Mouse (Mus musculus) CH12.LX (cell line): ENCODE measurements around the gene Tpst1.

Experiments used
- CHD1 ChIP-seq: IDR thresholded peaks from 2 replicates; pipeline ENCODE4 v1.6.1; 2012; ENCODE audit warnings: low read depth, low read length, improper control_type of control experiment, inconsistent platforms
- CTCF ChIP-seq, 2 experiments: IDR thresholded peaks in 1 of 2; conservative IDR thresholded peaks in 1 of 2; 2 replicates each; pipeline ENCODE4 v1.5.1; 2011 to 2012; ENCODE audit warnings: low read depth in 2 of 2, low read length in 2 of 2, improper control_type of control experiment in 1 of 2, inconsistent platforms in 1 of 2, mild to moderate bottlenecking in 1 of 2, moderate library complexity in 1 of 2
- EP300 ChIP-seq: IDR thresholded peaks from 2 replicates; pipeline ENCODE4 v1.6.1; 2011; ENCODE audit warnings: low read length, improper control_type of control experiment
- ETS1 ChIP-seq: conservative IDR thresholded peaks from 2 replicates; pipeline ENCODE4 v1.6.1; 2012; ENCODE audit warnings: low read depth, mild to moderate bottlenecking, inconsistent platforms, low read length, improper control_type of control experiment, moderate library complexity
- MXI1 ChIP-seq: IDR thresholded peaks from 2 replicates; pipeline ENCODE4 v1.6.1; 2011; ENCODE audit warnings: mild to moderate bottlenecking, low read depth, low read length, improper control_type of control experiment
- POLR2A ChIP-seq: IDR thresholded peaks from 2 replicates; pipeline ENCODE4 v1.6.1; 2011; ENCODE audit warnings: low read depth, mild to moderate bottlenecking, improper control_type of control experiment, low read length
- RCOR1 ChIP-seq: conservative IDR thresholded peaks from 2 replicates; pipeline ENCODE4 v1.6.1; 2012; ENCODE audit warnings: low read depth, mild to moderate bottlenecking, inconsistent platforms, low read length, improper control_type of control experiment
- TBP ChIP-seq: conservative IDR thresholded peaks from 2 replicates; pipeline ENCODE4 v1.6.1; 2011; ENCODE audit warnings: low read depth, low read length, improper control_type of control experiment
- UBTF ChIP-seq: IDR thresholded peaks from 2 replicates; pipeline ENCODE4 v1.6.1; 2012; ENCODE audit warnings: low read depth, mild to moderate bottlenecking, inconsistent platforms, low read length, improper control_type of control experiment, moderate library complexity
- ZC3H11A ChIP-seq: IDR thresholded peaks from 2 replicates; pipeline ENCODE4 v1.6.1; 2012; ENCODE audit warnings: low read depth, mild to moderate bottlenecking, inconsistent platforms, low read length, improper control_type of control experiment

DNA sequence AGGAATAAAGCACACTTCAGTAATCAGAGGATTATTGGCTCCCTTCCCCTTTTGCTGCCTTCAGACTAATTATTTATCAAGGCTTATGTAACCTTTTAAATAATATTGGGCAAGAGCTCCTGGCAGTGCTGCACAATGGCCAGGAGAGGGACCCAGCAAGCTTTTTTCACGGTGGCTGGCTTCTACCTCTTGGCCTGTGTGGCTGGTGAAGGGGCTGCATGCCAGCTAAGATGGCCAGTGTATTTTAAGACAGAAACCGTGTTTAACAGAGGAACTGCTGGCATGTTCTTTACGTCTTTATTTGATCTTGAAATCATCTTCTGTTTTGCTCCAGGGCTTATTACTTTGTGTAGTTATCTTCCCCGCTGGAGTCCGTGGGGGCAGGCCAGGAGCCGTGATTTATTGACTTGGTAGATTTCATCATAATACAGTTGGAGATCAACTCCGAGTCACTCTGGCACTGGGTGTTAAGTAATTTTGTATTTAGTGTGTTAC, 28.9 kb upstream of the Tpst1 start:
- TF ChIP-seq CTCF (conservative IDR thresholded peaks at IDR 0.05 in 1 of 2, IDR thresholded peaks at IDR 0.05 in 1 of 2; ENCODE audit: low read depth in 2 of 2, low read length in 2 of 2) (peak; percentile 27 to 65; a peak in 3 of 4 replicates), TBP (no peak), ZC3H11A (no peak), UBTF (no peak), MXI1 (no peak), RCOR1 (no peak), POLR2A (no peak), CHD1 (no peak), EP300 (no peak), ETS1 (no peak)
